Mouse (Mus musculus) MEL (cell line): ENCODE measurements at regions not wholly inside any gene's neighbourhood (a gene's known extent, or its start where the extent isn't known, plus 50 kb on each side); places are given as distances from the start of the nearest gene placed in this dataset.

Source experiments
- DNase-seq: peaks from one replicate; pipeline ENCODE4 v3.0.0; 2011; ENCODE audit warnings: low read depth, low spot score
- H3K27ac ChIP-seq: 2 replicates; pipeline ENCODE4 v1.5.1; 2012; ENCODE audit warnings: low read depth, mild to moderate bottlenecking, control low read depth, low read length, moderate library complexity; ENCODE audit not compliant: control insufficient read depth
- H3K27me3 ChIP-seq, 2 experiments: fragments of 150-350 bp in 1 of 2; sonication (generic) in 1 of 2; 2 replicates each; pipeline ENCODE4 v1.6.1; 2012; ENCODE audit warnings: low read length in 2 of 2, mild to moderate bottlenecking in 2 of 2, improper control_type of control experiment in 1 of 2, moderate library complexity in 1 of 2; ENCODE audit not compliant: insufficient read depth in 2 of 2, control insufficient read depth in 1 of 2
- H3K36me3 ChIP-seq, 2 experiments: 2 replicates each; pipeline ENCODE4 v1.6.1; 2012 to 2014; ENCODE audit warnings: low read length in 2 of 2, improper control_type of control experiment in 1 of 2, inconsistent platforms in 1 of 2, mild to moderate bottlenecking in 1 of 2; ENCODE audit not compliant: insufficient read depth in 2 of 2, control insufficient read depth in 1 of 2
- H3K4me1 ChIP-seq, 2 experiments: fragments of 150-350 bp in 1 of 2; sonication (generic) in 1 of 2; 2 replicates each; pipeline ENCODE4 v1.6.1; 2012; ENCODE audit warnings: low read length in 2 of 2, improper control_type of control experiment in 1 of 2, mild to moderate bottlenecking in 1 of 2; ENCODE audit not compliant: insufficient read depth in 2 of 2, control insufficient read depth in 1 of 2
- H3K4me3 ChIP-seq, 2 experiments: fragments of 150-350 bp in 1 of 2; sonication (generic) in 1 of 2; 2 replicates each; pipeline ENCODE4 v1.5.1; 2012; ENCODE audit warnings: low read depth in 2 of 2, low read length in 2 of 2, mild to moderate bottlenecking in 2 of 2, moderate library complexity in 2 of 2, control low read depth in 1 of 2, improper control_type of control experiment in 1 of 2; ENCODE audit not compliant: control insufficient read depth in 1 of 2, insufficient read depth in 1 of 2
- H3K79me2 ChIP-seq: 2 replicates; pipeline ENCODE4 v1.6.1; 2012; ENCODE audit warnings: mild to moderate bottlenecking, low read length, moderate library complexity; ENCODE audit not compliant: control insufficient read depth, poor library complexity, insufficient read depth
- H3K9ac ChIP-seq: 2 replicates; pipeline ENCODE4 v1.6.1; 2012; ENCODE audit warnings: low read depth, mild to moderate bottlenecking, control low read depth, low read length, moderate library complexity; ENCODE audit not compliant: control insufficient read depth, poor library complexity, severe bottlenecking
- H3K9me3 ChIP-seq: fragments of 150-350 bp; sonication (generic); replicated peaks from 2 replicates; pipeline ENCODE4 v1.6.1; 2012; ENCODE audit warnings: mild to moderate bottlenecking, low read length, improper control_type of control experiment, moderate library complexity; ENCODE audit not compliant: insufficient read depth
- CHD1 ChIP-seq: IDR thresholded peaks from 2 replicates; pipeline ENCODE4 v1.6.1; 2012; ENCODE audit warnings: low read depth, mild to moderate bottlenecking, inconsistent platforms, low read length, improper control_type of control experiment
- CHD2 ChIP-seq: IDR thresholded peaks from 2 replicates; pipeline ENCODE4 v1.6.1; 2011; ENCODE audit warnings: low read length, improper control_type of control experiment
- E2F4 ChIP-seq: IDR thresholded peaks from 2 replicates; pipeline ENCODE4 v1.6.1; 2011; ENCODE audit warnings: low read depth, low read length, improper control_type of control experiment, borderline replicate concordance
- ELF1 ChIP-seq: IDR thresholded peaks from 2 replicates; pipeline ENCODE4 v1.6.1; 2014; ENCODE audit warnings: low read depth, mild to moderate bottlenecking, inconsistent platforms, low read length, improper control_type of control experiment, moderate library complexity
- EP300 ChIP-seq, 2 experiments: IDR thresholded peaks; 2 replicates each; pipeline ENCODE4 v1.6.1; 2011; ENCODE audit warnings: improper control_type of control experiment in 2 of 2, low read length in 2 of 2, low read depth in 1 of 2, mild to moderate bottlenecking in 1 of 2
- HCFC1 ChIP-seq: IDR thresholded peaks from 2 replicates; pipeline ENCODE4 v1.6.1; 2012; ENCODE audit warnings: low read depth, mild to moderate bottlenecking, inconsistent platforms, low read length, improper control_type of control experiment, moderate library complexity
- JUND ChIP-seq: IDR thresholded peaks from 2 replicates; pipeline ENCODE4 v1.6.1; 2011; ENCODE audit warnings: low read depth, mild to moderate bottlenecking, improper control_type of control experiment, low read length
- MXI1 ChIP-seq: IDR thresholded peaks from 2 replicates; pipeline ENCODE4 v1.6.1; 2011; ENCODE audit warnings: mild to moderate bottlenecking, low read depth, low read length, improper control_type of control experiment
- MYC ChIP-seq: IDR thresholded peaks from 2 replicates; pipeline ENCODE4 v1.6.1; 2011; ENCODE audit warnings: low read depth, mild to moderate bottlenecking, low read length, improper control_type of control experiment, moderate library complexity
- POLR2A ChIP-seq, 2 experiments: IDR thresholded peaks; 2 replicates each; pipeline ENCODE4 v1.6.1; 2011 to 2012; ENCODE audit warnings: low read length in 2 of 2, mild to moderate bottlenecking in 2 of 2, control low read depth in 1 of 2, improper control_type of control experiment in 1 of 2, low read depth in 1 of 2, moderate library complexity in 1 of 2; ENCODE audit not compliant: control insufficient read depth in 1 of 2, insufficient read depth in 1 of 2, poor library complexity in 1 of 2
- RCOR1 ChIP-seq: IDR thresholded peaks from 2 replicates; pipeline ENCODE4 v1.6.1; 2012; ENCODE audit warnings: low read depth, mild to moderate bottlenecking, inconsistent platforms, low read length, improper control_type of control experiment
- SIN3A ChIP-seq: IDR thresholded peaks from 2 replicates; pipeline ENCODE4 v1.6.1; 2012; ENCODE audit warnings: low read length, improper control_type of control experiment, inconsistent platforms
- ZKSCAN1 ChIP-seq: IDR thresholded peaks from 2 replicates; pipeline ENCODE4 v1.6.1; 2012; ENCODE audit warnings: low read depth, mild to moderate bottlenecking, inconsistent platforms, low read length, improper control_type of control experiment, moderate library complexity
- ZMIZ1 ChIP-seq: IDR thresholded peaks from 2 replicates; pipeline ENCODE4 v1.6.1; 2012; ENCODE audit warnings: low read depth, mild to moderate bottlenecking, inconsistent platforms, low read length, improper control_type of control experiment, moderate library complexity

DNA sequence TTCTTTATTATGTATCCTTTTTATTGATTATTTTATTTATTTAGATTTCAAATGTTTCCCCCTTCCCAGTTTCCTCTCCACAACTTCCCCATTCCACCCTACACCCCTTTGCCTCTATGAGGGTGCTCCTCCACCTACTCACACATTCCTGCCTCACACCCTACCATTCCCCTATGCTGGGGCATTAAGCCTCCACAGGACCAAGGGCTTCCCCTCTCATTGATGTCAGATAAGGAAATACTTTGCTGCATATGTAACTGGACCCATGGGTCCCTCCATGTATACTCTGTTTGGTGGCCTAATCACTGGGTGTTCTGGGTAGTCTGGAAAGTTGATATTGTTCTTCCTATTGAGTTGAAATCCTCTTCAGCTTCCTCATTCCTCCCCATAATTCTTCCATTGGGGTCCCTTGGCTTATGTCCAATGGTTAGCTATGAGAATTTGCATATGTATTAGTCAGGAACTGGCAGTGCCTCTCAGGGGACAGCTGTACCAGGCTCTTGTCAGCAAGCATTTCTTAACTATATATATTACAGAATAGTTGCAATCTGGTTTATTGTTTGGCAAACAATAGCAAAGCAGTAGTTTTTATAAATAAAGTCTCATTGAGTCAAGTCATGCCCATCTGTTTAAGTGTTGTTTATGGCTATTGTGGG lies 134.9 kb upstream of the Dgkb start:
- no peak overlapping the region for H3K9ac ChIP-seq
- TF ChIP-seq EP300 (IDR thresholded peaks at IDR 0.05; ENCODE audit: low read depth in 1 of 2, low read length in 2 of 2) (no peak), JUND (no peak), ELF1 (no peak), RCOR1 (no peak), HCFC1 (no peak), MXI1 (no peak), MYC (no peak)
- H3K27ac ChIP-seq = no peak overlapping the region
- no peaks in the 10 kb centered on the region for H3K27me3 ChIP-seq
- no peaks in the 10 kb centered on the region for H3K4me1 ChIP-seq
- no peaks in the 10 kb centered on the region for H3K79me2 ChIP-seq
- H3K9me3 ChIP-seq = no peaks in the 10 kb centered on the region
- no peak for DNase-seq
- H3K4me3 ChIP-seq = no peak overlapping the region
- no peaks in the 10 kb centered on the region for H3K36me3 ChIP-seq

GRCm38 (mm10) chr12:37692584-37692983 lies 124.9 kb upstream of the Dgkb start:
- Histone ChIP-seq H3K36me3 (no peaks in the 10 kb centered on the region), H3K4me1 (no peaks in the 10 kb centered on the region), H3K9me3 (no peaks in the 10 kb centered on the region), H3K4me3 (no peak overlapping the region), H3K27ac (no peak overlapping the region), H3K9ac (no peak overlapping the region), H3K27me3 (no peaks in the 10 kb centered on the region; a peak in 1 of 4 replicates)
- DNase-seq = no peak
- no peak for TF ChIP-seq EP300 (IDR thresholded peaks at IDR 0.05; ENCODE audit: low read depth in 1 of 2, low read length in 2 of 2)
- TF ChIP-seq SIN3A = no peak
- TF ChIP-seq ZMIZ1 = no peak
- no peak for TF ChIP-seq E2F4
- no peak for TF ChIP-seq ZKSCAN1
- no peak for TF ChIP-seq POLR2A (IDR thresholded peaks at IDR 0.05; ENCODE audit: control insufficient read depth in 1 of 2, insufficient read depth in 1 of 2, low read depth in 1 of 2, low read length in 2 of 2, poor library complexity in 1 of 2)
- no peak for TF ChIP-seq CHD2
- TF ChIP-seq CHD1 = no peak
- TF ChIP-seq, all 39 proteins: peak for 0
- no peaks in the 10 kb centered on the region for H3K79me2 ChIP-seq
